Mouse (Mus musculus) hindbrain, embryonic 16.5 days (tissue): ENCODE results near the gene Kmo. TPM values are rescaled to one million over a fixed set of nuclear protein-coding genes. Genes with fewer than 3 reads are reported as not detected.

Experiments
- ATAC-seq: fragments of 200-750 bp; cut with Nextera tagmentation; 2 replicates; pipeline ENCODE4 v1.8.0; 2017; ENCODE audit warnings: moderate TSS enrichment, moderate library complexity
- H3K27ac ChIP-seq: fragments of 300-500 bp; sonication (generic); 2 replicates; pipeline ENCODE4 v1.5.1; 2014; ENCODE audit warnings: low read depth, mild to moderate bottlenecking, control low read depth, low read length, moderate library complexity
- H3K27me3 ChIP-seq: fragments of 300-500 bp; sonication (generic); replicated peaks from 2 replicates; pipeline ENCODE4 v1.6.1; 2014; ENCODE audit warnings: low read length; ENCODE audit not compliant: control insufficient read depth, insufficient read depth
- H3K36me3 ChIP-seq: fragments of 300-500 bp; sonication (generic); 2 replicates; pipeline ENCODE4 v1.6.1; 2014; ENCODE audit warnings: mild to moderate bottlenecking, low read length, moderate library complexity, mixed read lengths; ENCODE audit not compliant: control insufficient read depth, insufficient read depth
- H3K4me1 ChIP-seq: fragments of 300-500 bp; sonication (generic); 2 replicates; pipeline ENCODE4 v1.6.1; 2014; ENCODE audit warnings: low read depth, low read length; ENCODE audit not compliant: control insufficient read depth, insufficient read depth
- H3K4me2 ChIP-seq: fragments of 300-500 bp; sonication (generic); 2 replicates; pipeline ENCODE4 v1.6.1; 2014; ENCODE audit warnings: mild to moderate bottlenecking, low read length, control low read depth, moderate library complexity
- H3K4me3 ChIP-seq: fragments of 300-500 bp; sonication (generic); 2 replicates; pipeline ENCODE4 v1.5.1; 2014; ENCODE audit warnings: mild to moderate bottlenecking, low read length, control low read depth, moderate library complexity
- H3K9ac ChIP-seq: fragments of 300-500 bp; sonication (generic); 2 replicates; pipeline ENCODE4 v1.6.1; 2014; ENCODE audit warnings: low read depth, mild to moderate bottlenecking, control low read depth, low read length, moderate library complexity
- H3K9me3 ChIP-seq: fragments of 300-500 bp; sonication (generic); 2 replicates; pipeline ENCODE4 v1.6.1; 2014; ENCODE audit warnings: mild to moderate bottlenecking, low read length, moderate library complexity; ENCODE audit not compliant: control insufficient read depth
- WGBS: fragments of 180-500 bp; shearing (Covaris S2); extraction: QIAGEN DNeasy Blood & Tissue Kit; methylation state at CpG from one replicate; pipeline ENCODE4 v1.1.7; 2014; 5-methylcytosine and 5-hydroxymethylcytosine counted together
- polyA plus RNA-seq: library from polyadenylated mRNA; unstranded; fragments of >200 nt; fragmentation: Nextera tagmentation; extraction: Ambion mirVana; gene quantifications from 2 replicates; pipeline ENCODE4 v1.2.1, GENCODE M21; 2015

Gene Kmo
- polyA plus RNA-seq, 1 experiment from 2014 or later = 0.06 TPM

- Histone ChIP-seq H3K4me1 (no peaks in the 10 kb centered on the region), H3K9me3 (no peaks in the 10 kb centered on the region), H3K27me3 (no peaks in the 10 kb centered on the region), H3K9ac (no peak overlapping the region), H3K36me3 (no peaks in the 10 kb centered on the region), H3K27ac (no peak overlapping the region), H3K4me3 (no peak overlapping the region), H3K4me2 (no peak overlapping the region)
- 78% methylated on average over 4 of the region's 4 CpGs for WGBS
- ATAC-seq = no peak
Observed at GRCm38 (mm10) chr1:175701145-175701544, 81.0 kb downstream of the Kmo start.

DNA sequence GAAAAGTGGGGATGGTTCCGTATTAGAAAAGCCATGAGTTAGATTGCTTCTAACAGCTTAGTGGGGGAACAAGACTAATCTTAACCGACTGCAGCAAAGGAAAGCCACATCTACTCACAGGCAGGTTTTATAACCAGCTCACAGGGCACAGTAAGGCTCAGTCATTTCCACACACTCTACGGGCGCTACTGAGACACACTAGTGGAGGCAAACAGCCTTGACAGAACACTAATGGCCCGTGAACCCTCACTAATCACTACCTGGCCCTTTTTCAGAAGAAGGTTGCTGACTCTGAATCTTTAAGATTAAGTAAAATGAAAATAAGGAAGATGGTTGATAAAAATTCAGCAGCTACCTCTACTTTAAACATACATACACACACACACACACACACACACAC is 87.4 kb downstream of the Kmo start:
- Histone ChIP-seq H3K9ac (no peak overlapping the region), H3K4me1 (no peaks in the 10 kb centered on the region), H3K4me2 (no peak overlapping the region), H3K9me3 (no peaks in the 10 kb centered on the region), H3K27ac (no peak overlapping the region), H3K36me3 (no peaks in the 10 kb centered on the region), H3K27me3 (no peaks in the 10 kb centered on the region), H3K4me3 (no peak overlapping the region)
- 71% methylated on average over 5 of the region's 5 CpGs for WGBS
- ATAC-seq = no peak

- Histone ChIP-seq H3K27ac (no peak overlapping the region), H3K9me3 (no peaks in the 10 kb centered on the region), H3K9ac (no peak overlapping the region), H3K27me3 (no peaks in the 10 kb centered on the region), H3K4me1 (no peaks in the 10 kb centered on the region), H3K4me3 (no peak overlapping the region), H3K4me2 (no peak overlapping the region), H3K36me3 (no peaks in the 10 kb centered on the region)
- ATAC-seq = no peak
Observed at GRCm38 (mm10) chr1:175708013-175708412, 87.8 kb downstream of the Kmo start.

Other genes with a start within 250 kb of the Kmo start
- gene Rgs7, start 127.9 kb upstream of the Kmo start, polyA plus RNA-seq = 42.9 and 46.5 TPM in 2 replicates
- 112 and 113 TPM in 2 replicates for gene Fh1, start 5.3 kb downstream of the Kmo start, polyA plus RNA-seq
- 9.3 and 10.1 TPM in 2 replicates for gene Opn3, start 72.4 kb downstream of the Kmo start, polyA plus RNA-seq
- gene Chml, start 72.5 kb downstream of the Kmo start, polyA plus RNA-seq = 2.7 and 3.3 TPM in 2 replicates
- gene Wdr64, start 78.2 kb downstream of the Kmo start, polyA plus RNA-seq = not detected in 2 replicates